Mouse (Mus musculus) MN1 (cell line): Measurements from ENCODE around the gene D930048N14Rik.
"Not testable (repeated sequence)": the region's sequence is repeated elsewhere in the genome, so short reads cannot be mapped to it uniquely, and the experiment has no call there.

Experiments
- DNase-seq: peaks from one replicate; pipeline ENCODE4 v3.0.0-alpha.2; 2016; ENCODE audit warnings: low spot score

The D930048N14Rik gene

GRCm38 (mm10) chr11:51627907-51628306 lies 22.8 kb upstream of the D930048N14Rik start:
- no peak for DNase-seq

- no peak for DNase-seq
These were observed 21.0 kb upstream of the D930048N14Rik start for GRCm38 (mm10) chr11:51629651-51630314.

DNA sequence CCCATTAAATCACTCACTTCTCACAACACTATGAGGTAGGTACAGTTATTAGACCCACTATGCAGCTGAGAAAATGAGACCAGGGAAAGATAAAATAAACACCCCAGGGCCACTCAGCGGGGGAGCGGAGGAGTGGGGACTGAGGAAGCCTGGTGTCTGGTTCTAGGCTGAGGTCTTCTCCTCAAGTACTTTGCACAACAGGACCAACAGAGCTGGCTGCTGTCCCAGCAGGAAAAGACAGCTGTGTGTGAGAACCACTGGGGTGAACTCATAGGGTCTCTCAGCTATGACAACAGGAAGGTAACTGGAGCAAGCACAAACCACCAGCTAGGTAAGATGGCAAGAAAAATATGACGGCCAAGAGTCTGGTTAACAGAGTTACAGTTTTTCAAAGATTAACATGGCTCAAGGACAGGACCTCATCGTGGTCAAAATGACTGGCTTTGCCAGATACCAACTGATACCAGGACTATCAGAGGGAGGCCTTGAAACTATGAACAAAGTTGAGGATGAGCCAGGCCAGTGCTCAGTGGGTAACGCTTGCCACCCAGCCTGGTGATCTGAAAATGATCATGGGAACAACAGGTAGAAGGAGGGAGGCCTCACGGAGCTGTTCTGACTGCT lies 18.5 kb upstream of the D930048N14Rik start:
- no peak for DNase-seq

GRCm38 (mm10) chr11:51633200-51633599 lies 17.6 kb upstream of the D930048N14Rik start:
- DNase-seq = not testable (repeated sequence)

DNA sequence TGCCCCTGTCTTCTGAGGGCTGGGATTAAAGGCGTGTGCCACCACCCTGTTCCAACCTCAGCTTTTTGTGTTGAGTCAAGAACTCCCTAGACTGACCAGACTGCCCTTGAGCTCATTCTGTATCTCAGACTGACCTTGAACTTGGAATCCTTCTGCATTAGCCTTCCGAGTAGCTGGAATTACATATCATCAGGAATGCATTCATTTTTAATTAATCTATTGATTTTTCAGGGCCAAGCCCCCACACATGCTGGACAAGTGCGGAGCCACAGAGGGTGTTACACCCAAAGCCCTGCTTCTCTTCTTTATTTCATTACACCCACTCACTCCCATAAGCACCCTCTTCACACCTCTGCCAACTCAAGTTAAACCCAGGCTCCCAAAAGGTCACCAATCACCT lies 17.0 kb upstream of the D930048N14Rik start:
- DNase-seq = no peak

GRCm38 (mm10) chr11:51635127-51635524 lies 15.6 kb upstream of the D930048N14Rik start:
- DNase-seq = no peak

- peak; percentile 93 for DNase-seq
These were observed 15.0 kb upstream of the D930048N14Rik start, which contains the start of gene Rmnd5b for GRCm38 (mm10) chr11:51635525-51636322. Gene Rmnd5b (minus strand): TSS chr11:51635896.

DNA sequence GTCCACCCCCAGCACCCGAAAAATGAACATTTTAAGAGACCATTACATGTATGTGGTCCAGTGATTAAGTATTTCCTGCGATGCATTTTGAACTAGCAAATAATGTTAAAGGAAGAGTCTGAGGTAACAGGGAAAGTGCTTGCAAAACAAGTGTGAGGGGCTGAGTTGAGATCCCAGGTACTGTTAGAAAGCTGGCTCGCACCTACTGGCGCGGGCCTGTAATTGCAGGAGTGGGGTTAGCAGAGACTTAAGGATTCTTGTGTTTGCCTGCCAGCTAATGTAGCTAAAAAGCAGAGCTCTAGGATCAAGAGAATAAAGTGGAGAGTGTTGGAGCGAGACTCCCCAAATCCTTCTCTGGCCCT lies 14.4 kb upstream of the D930048N14Rik start:
- DNase-seq = peak; percentile 92

DNA sequence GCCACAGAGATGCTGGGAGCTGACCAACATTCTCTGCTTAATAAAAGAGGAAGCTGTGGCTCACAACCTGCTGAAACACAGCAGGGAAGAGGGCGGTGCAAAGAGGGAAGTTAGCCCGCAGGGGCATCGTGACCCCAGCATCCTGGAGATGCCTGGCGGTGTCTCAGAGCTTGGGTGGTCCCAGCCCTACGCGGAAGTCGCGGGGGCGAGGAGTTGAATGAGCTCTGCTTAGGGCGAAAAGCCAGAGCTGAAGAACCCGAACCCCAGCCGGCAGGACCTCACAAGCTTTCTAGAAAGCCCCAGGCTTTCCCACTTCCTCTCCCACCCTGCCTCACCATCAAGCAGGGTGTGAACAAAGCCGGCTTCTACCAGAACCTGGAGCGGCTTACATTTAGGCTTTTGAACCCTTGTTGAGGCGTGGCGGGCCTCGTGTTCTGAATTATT lies 12.8 kb upstream of the D930048N14Rik start:
- no peak for DNase-seq

- no peak for DNase-seq
These were observed 12.3 kb upstream of the D930048N14Rik start for GRCm38 (mm10) chr11:51638497-51638896.

DNA sequence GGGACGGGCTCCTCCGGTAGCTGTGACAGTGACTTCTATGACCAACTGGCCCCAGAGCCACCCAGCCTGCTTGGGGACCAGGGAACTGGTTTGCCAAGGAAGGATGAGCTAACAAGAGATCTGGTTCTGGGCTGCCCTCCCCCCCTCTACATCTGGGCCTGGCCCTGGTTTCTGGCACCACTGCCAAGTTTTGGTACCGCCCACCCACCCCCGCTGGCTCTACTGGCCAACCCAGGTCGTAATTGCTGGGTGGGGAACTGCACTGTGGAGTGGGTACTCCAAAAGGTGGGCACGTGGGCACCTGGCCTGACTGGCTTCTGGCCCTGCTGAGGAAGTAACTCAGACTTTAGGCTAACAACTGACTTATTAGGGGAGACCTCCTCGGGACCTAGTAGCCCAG lies 10.0 kb upstream of the D930048N14Rik start:
- peak; percentile 37 for DNase-seq

DNA sequence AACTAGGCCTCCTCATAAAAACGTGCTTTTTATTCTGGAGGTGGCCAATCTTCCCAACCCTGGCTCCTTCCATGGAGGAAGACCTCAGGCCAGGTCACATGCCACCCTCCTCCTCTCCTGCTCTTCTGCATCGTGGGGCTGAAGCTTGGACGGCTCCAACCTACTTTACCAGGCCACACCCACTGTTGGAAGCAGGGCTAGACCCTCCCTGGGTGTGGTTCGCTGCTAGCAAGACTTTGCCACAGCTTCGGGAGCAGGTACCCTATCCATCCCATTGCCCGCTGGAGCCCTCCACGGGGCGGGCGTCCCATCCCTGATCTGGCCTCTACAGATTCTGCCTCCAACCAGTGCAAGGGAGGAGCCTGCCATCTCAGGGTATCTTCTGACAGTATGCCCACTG lies 7.6 kb upstream of the D930048N14Rik start:
- no peak for DNase-seq

- no peak for DNase-seq
These were observed 7.0 kb upstream of the D930048N14Rik start for GRCm38 (mm10) chr11:51643761-51644160.

DNA sequence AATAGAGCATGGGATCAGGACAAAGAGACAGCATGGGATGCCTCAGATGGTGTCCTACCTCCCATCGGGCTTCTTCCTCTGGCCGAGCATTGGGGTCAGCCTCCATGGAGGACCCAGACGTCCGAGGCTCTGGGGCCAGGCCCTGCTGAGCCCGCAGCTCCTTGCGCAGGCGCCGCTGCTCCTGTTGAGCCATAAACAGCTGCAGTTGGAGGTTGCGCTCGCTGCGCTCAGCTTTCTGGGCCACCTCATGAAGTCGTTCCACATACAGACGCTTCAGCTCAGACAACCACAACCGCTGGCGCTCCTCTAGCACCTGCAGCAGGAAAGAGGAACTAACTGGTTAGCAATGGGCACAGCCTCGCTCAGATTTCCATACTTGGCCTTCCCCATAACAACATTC lies 6.5 kb upstream of the D930048N14Rik start:
- no peak for DNase-seq

DNA sequence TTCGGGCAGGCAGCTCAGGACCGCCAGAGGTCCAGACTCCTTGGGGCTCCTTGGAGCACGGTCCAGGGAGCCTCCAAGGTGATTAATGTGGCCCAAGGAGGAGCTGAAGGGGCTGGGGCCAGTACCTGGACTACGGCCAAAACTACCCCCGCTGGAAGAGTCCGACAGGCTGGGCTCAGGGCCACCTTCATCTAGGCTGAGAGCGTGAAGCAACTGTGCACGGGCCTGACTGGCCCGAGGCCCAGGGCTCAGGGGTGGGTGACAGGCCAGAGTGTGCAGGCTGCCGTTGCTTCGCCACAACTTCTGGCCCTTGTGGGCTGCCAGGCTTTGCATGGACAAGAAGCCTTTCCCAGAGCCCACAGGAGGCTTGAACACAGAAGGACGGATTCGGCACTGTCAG lies 5.5 kb upstream of the D930048N14Rik start:
- no peak for DNase-seq

- DNase-seq = no peak
These were observed 4.5 kb upstream of the D930048N14Rik start for GRCm38 (mm10) chr11:51646245-51646644.

DNA sequence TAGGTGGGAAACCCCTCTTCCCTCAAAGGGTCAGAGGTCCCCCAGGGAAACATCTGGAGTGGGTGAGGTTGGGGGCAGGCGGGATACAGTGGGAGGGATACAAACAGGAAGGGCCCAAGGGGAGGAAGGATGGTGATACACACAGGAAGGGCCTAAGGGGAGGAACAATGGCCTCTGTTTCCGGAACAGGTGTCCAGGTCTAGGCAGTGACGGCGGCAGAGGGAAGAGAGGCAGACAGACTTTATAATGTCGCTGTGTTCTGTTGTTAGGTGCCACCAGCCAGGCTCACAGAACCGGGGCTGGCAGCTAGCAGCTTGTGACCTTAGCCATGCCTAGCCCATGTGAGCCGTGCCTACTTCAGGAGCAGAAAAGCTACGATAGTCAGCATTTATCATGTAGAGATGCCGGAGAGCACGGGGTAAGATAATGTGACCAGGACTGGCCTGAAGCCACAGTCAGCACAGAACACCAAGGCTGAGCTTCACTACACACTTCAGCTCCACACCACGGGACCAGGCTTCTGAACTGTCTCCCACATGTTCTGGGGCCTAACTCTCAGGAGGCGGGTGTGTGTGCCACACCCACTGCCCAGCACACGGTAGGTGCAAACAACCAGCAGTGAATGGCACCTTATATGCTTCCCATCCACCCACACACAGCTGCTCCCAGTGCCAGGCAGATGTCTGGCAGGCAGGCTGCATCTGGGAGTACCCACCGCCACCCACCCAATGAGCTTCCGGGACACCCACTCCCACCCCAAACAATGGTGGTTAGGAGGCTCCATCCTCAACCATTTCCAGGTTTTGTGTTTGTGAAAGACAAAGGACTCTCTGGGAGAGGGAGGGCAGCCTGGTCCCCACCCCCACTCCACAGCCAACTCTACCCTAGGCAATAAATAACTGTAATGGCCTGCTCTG lies 3.7 kb upstream of the D930048N14Rik start:
- no peak for DNase-seq

GRCm38 (mm10) chr11:51648566-51648965 lies 2.2 kb upstream of the D930048N14Rik start:
- DNase-seq = no peak

GRCm38 (mm10) chr11:51649111-51649888 lies 1.5 kb upstream of the D930048N14Rik start:
- no peak for DNase-seq

DNA sequence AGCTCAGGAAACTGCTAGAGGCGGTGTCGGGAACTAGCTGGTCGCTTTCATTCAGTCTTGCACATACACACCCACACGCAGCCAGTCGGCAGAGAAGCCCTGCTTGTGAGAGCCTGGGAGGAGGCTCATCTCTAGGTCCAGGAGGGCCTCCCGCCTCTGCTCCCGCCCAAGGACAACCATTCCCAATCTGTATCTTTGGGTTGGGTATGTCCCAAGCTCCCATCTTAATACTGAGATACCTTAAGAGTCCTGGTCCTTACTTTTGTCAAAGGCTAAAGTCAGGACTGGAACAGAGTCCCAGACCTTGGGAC lies 910 bp upstream of the D930048N14Rik start:
- DNase-seq = no peak

GRCm38 (mm10) chr11:51650261-51650660 lies 493 bp upstream of the D930048N14Rik start:
- no peak for DNase-seq
